Mouse (Mus musculus): Measurements from ENCODE around the gene Exoc2.

- TF ChIP-seq POLR2A (IDR thresholded peaks at IDR 0.05; ENCODE audit: insufficient read length, low read depth) (no peak), MAX (IDR thresholded peaks at IDR 0.05; ENCODE audit: low read depth) (no peak), MYOG (IDR thresholded peaks at IDR 0.05; ENCODE audit: control insufficient read depth in 1 of 3, insufficient read depth in 1 of 3, insufficient read length in 2 of 3, low read depth in 2 of 3) (no peak), TCF12 (IDR thresholded peaks at IDR 0.05; ENCODE audit: insufficient read depth, poor library complexity, severe bottlenecking) (no peak), MYOD1 (IDR thresholded peaks at IDR 0.05; ENCODE audit: control insufficient read depth in 1 of 3, insufficient read length in 2 of 3, low read depth in 2 of 3) (no peak), USF1 (IDR thresholded peaks at IDR 0.05; ENCODE audit: low read depth) (no peak), POLR2AphosphoS2 (IDR thresholded peaks at IDR 0.05; ENCODE audit: insufficient read length, low read depth) (no peak), TCF3 (IDR thresholded peaks at IDR 0.05; ENCODE audit: insufficient read length, low read depth) (no peak), REST (IDR thresholded peaks at IDR 0.05; ENCODE audit: insufficient read depth, insufficient read length) (no peak), E2F4 (IDR thresholded peaks at IDR 0.05; ENCODE audit: insufficient read depth) (no peak), CEBPB (IDR thresholded peaks at IDR 0.05; ENCODE audit: insufficient read depth, poor library complexity, severe bottlenecking) (no peak), SRF (IDR thresholded peaks at IDR 0.05; ENCODE audit: control insufficient read depth, insufficient read length, low read depth) (no peak)
Observed at GRCm38 (mm10) chr13:30801886-30802285, 172.0 kb downstream of the Exoc2 start.
